Mouse (Mus musculus): ENCODE results near the gene Zfp764.
A peak's percentile ranks its signal among the peaks of the same experiment; 100 is the strongest.
"Not testable (repeated sequence)": the region's sequence is repeated elsewhere in the genome, so short reads cannot be mapped to it uniquely, and the experiment has no call there.

Gene Zfp764

GRCm38 (mm10) chr7:127390306-127390705 lies 16.3 kb downstream of the Zfp764 start:
- no peak for DNase-seq

GRCm38 (mm10) chr7:127388201-127388600 lies 18.4 kb downstream of the Zfp764 start:
- not testable (repeated sequence) for DNase-seq

- DNase-seq: peak; percentile 97
Observed at GRCm38 (mm10) chr7:127386641-127387392, 19.8 kb downstream of the Zfp764 start, which contains the start of gene 9130019O22Rik. TSS of gene 9130019O22Rik (minus strand) at chr7:127387166.

- not testable (repeated sequence) for DNase-seq
Observed at GRCm38 (mm10) chr7:127385560-127385959, 21.1 kb downstream of the Zfp764 start.

DNA sequence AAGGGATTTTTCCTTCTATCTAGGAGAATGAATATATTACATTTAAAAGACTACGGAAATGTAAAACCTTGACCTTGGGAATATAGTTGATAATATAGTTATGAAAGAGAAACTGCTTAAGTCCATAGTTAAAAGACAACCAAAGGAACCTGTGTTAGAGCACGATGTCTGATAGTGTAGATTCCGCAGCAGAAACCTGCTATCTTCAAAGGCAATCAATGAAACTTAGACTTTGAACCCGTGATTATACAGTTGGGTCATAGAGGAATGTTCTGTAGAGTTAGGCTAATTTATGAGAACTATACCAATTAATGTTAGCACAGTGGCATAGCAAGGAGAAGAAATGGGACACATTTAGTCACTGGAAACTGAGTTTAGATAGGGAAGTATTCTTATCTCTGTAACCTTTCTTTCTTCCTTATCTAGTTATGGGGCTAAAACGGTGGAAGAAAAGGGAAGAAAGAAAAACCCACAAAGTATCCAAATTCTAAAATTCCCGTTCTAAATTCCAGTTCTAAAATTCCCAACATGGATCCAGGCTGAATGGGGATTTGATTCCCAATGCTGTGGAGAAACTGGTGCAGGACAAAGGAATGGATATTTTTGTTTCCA lies 28.2 kb downstream of the Zfp764 start:
- DNase-seq: no peak

DNA sequence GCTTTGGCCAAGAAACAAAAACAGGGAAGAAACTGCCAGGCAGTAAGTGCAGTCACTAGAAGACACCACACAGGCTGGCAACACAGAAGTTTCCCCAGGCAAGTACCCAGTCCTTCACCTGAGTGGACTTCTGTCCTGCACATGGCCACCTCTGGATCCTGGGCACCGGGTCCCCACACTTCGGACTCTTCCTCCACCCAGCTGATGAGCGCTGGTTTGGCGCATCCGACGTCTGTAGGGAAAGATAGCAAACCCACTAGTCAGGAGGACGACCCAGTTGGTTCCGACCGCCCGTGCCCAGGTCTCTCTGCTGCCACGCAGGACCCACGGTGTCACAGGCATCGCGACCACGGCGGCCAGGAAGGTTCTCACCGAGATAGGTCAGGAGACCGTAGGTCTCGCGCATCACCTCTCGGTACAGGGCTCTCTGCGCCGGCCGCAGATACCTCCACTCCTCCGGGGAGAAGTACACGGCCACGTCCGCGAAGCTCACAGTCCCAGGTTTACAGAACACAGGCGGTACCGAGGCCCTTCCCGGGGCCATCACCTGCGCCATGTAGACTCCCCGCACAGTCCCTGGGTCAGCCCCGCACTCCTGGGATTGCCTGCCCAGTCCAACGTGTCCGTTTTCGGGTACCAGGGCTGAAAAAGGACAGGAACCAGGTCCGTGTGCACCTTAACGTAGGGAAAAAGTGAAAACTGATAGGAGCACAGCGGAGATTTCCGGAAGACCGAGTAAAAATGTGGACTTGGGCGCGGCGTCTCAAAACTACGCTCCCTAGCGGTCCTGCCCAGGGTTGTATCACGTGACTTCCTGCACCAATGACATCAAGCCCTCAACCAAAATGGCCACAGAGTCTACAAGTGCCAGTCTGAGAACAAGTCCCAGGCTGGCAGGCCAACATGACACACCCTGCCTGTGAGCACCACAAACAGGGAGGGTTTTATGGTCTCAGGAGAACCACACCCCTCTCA lies 31.1 kb downstream of the Zfp764 start, which contains the start of gene Zfp747:
Gene Zfp747 (minus strand): TSS at position 780 of the 975 bp plus-strand sequence.
- DNase-seq: peak; percentile 98

DNA sequence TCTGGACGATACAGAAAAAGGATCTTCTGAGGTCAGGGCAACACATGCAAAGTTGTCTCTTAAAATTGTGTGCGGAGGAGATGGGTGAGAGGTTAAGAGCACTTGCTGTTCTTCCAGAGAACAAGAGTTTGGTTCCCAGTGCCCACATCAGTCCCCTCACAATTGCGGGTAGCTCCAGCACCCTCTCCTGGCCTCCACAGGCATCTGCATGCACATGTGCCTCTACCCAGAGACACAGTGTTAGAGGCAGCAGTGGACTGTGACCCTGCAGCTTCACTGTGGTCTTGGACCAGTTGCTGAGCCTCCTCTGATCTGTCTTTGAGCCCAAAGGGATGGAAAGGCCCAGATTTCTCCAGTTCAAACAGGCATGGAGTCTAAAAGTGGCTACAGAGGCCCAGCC lies 34.8 kb downstream of the Zfp764 start:
- DNase-seq: not testable (repeated sequence)

DNA sequence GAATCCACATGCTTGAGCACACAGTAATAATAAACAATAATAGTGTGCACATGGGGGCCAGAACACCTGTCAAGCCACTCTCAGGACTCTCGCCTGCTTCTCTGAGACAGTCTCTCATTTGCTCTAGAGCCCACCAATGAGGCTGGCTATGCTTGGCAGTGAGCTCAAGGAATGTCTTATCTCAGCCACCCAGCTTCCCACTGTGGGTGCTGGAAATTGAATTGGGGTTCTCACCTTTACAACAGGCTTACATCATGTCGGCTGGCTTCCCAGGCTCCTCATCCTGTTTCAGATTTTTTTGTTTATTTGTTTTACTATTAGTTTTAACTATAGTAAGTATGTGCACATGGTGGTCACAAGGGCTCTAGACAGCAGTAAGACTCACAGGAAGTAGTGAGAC lies 35.4 kb downstream of the Zfp764 start:
- DNase-seq: no peak

DNA sequence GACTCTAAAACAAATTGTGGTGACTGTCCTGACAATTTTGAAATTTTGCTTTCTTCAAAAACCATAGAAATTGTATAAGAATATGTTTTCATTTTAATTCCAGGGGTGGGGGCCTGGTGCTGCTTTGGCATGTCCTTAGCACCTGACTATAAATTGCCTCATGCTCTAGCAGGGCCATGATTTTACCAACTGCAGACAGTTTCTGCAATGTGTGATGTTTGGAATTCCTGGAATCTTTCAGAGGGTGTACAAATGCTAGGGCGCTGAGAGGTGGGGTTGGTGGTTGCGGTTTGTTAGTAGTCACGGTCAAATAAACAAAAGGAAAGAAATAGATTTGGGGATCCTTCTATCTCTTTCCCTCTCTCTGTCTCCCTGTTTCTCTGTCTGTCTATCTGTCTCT lies 40.4 kb downstream of the Zfp764 start:
- DNase-seq: no peak

DNA sequence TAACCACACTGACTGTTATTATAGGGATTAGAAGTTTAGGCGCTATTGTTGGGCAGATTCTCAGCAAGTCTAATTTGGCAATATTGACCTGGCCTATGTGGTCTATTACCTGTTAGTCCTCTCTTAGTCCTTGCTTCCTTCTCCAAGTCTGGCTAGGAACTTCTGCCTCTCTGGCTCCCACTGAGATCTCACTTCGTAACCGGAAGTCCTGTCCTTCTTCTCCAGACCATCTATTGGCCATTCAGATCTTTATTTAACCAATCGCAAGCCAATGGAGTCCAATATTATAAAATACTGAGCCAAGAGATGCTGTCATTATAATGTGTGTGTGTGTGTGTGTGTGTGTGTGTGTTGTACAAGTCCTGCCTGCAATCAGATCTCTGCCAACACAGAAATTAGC lies 42.5 kb downstream of the Zfp764 start:
- DNase-seq: peak; percentile 52

GRCm38 (mm10) chr7:127363475-127363921 lies 43.1 kb downstream of the Zfp764 start:
- peak; percentile 33 for DNase-seq

DNA sequence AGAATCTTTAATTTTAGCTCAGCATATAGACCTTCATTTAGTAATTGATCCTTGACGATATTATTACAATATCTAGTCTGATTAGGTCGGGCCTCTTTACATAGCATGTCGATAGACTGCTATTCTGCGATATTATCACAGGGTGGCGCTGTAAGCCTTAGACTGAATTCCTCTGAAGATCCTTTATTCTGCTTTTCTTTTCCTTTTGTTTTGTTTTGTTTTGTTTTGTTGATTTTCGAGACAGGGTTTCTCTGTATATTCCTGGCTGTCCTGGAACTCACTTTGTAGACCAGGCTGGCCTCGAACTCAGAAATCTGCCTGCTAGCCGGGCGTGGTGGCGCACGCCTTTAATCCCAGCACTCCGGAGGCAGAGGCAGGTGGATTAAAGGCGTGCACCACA lies 44.2 kb downstream of the Zfp764 start:
- DNase-seq: peak; percentile 53

DNA sequence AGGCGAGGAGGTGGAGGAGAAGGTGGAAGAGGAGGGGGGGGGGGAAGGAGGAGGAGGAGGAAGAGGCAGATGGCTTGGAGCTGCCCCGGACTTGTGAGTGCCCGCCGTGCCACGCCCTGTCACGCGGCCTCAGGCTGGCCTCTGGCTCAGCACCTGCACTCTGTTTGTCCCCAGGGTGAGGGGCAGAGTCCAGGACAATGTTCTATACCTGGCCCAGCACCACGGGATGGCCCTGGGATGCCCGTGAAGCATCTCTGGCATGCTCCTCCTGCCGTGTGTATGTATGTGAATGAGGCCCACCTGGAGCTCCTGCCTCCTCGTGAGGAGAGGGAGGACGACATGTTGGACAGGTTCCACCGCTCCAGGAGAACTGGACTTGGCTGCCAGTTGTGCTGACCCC lies 45.2 kb downstream of the Zfp764 start:
- no peak for DNase-seq

DNA sequence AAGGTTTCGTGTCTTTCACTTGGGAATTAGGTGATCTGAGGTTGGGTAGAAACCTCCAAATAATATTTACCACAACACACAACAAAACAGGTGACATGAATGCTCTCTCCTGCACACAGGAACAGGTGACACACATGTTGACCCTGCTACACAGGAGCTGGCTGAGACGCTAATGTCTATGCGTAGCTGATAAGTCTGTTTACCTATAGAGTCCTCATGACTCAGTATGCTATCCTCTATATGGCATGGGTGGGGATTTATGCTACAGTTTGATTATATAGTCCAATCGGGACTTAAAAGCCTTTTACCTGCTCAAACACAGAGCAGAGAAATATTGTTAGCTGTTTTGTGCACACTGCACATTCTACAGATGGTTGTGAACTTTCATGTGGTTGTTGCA lies 46.4 kb downstream of the Zfp764 start:
- DNase-seq: no peak

- DNase-seq: no peak
Observed at GRCm38 (mm10) chr7:127358472-127358871, 48.1 kb downstream of the Zfp764 start.

- no peak for DNase-seq
Observed at GRCm38 (mm10) chr7:127357871-127358270, 48.8 kb downstream of the Zfp764 start.

GRCm38 (mm10) chr7:127355796-127356195 lies 50.8 kb downstream of the Zfp764 start:
- DNase-seq: no peak
